Mouse (Mus musculus): ENCODE measurements around the gene Gm44511. TPM values are rescaled to one million over a fixed set of nuclear protein-coding genes. Genes with fewer than 3 reads are reported as not detected.
"Not testable (repeated sequence)": the region's sequence is repeated elsewhere in the genome, so short reads cannot be mapped to it uniquely, and the experiment has no call there.

Gm44511 gene
- polyA plus RNA-seq, 1 experiment from 2014 or later = not detected

DNA sequence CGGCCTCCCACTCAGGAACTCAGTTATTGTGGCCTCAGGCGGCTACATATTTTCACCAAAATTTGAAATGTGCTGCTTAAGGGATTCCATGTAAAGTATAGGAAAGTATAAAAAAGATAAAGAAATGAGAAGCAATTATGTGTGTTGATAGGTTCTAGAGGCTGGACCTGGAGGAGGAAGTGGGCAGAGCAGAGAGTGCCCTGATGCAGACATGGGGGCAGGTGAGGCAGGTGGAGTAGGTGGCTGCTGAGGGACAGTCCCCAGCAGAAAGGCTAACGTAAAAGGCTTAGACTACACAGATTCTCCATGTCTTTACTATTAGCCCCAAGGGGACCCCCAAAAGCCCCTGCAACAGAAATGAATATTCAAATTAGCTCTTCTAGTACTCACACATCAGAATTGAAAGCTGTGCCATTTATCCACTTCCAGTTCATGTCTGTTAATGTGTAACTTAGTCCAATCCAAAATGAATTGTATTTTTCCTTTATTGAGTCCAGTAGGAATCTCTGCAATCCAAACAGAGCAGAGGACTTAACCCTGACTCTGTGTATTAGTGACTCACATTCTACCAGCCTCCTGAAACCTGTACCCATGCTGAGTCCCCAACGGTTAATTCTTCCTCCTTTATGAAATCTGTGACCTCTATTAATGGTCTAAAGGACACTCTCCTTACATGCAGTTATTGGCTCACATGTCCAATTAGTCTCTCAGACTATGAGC lies 7.9 kb downstream of the Gm44511 start:
- Histone ChIP-seq H3K4me2 (ENCODE audit: low read length) (no peak overlapping the region), H3K27ac (replicated peaks; ENCODE audit: low read depth, low read length) (no peak overlapping the region), H3K9ac (replicated peaks; ENCODE audit: low read length) (no peak overlapping the region), H3K4me1 (ENCODE audit: control insufficient read depth, insufficient read depth, low read length) (no peaks in the 10 kb centered on the region), H3K9me3 (ENCODE audit: control insufficient read depth, low read length) (no peaks in the 10 kb centered on the region), H3K27me3 (ENCODE audit: control insufficient read depth, insufficient read depth, low read length) (no peaks in the 10 kb centered on the region), H3K4me3 (replicated peaks; ENCODE audit: low read depth, low read length) (no peak overlapping the region), H3K36me3 (ENCODE audit: control insufficient read depth, insufficient read depth, low read length) (no peaks in the 10 kb centered on the region)
- DNase-seq (no peak), ATAC-seq (ENCODE audit: low FRiP score, low TSS enrichment) (no peak)
- 80% methylated on average over 4 of the region's 4 CpGs for WGBS

DNA sequence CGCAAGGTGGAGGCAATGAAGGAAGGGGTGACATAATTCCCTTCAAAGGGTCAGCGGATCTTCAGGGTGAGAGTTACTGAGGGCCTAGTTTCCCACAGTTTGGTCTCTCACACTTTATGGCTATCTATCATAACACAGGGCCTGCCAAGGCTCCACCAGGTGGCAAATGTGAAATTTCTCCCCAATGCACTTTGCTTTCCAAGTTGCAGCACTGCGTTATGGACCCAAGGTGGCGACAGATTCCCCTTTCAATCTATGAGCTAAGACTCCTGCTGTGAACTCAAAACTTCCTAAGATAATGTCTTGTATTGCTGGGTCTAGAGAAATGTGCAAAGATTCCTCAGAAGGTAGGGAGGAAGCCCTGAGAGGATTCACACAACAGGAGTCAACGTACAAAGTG lies 17.6 kb downstream of the Gm44511 start:
- H3K9ac ChIP-seq (replicated peaks; ENCODE audit: low read length) = no peak overlapping the region
- H3K4me3 ChIP-seq (replicated peaks; ENCODE audit: low read depth, low read length) = no peak overlapping the region
- H3K4me1 ChIP-seq (ENCODE audit: control insufficient read depth, insufficient read depth, low read length) = no peaks in the 10 kb centered on the region
- 87% methylated on average over 5 of the region's 5 CpGs for WGBS
- H3K27ac ChIP-seq (replicated peaks; ENCODE audit: low read depth, low read length) = no peak overlapping the region
- DNase-seq = peak; percentile 68
- no peak for ATAC-seq (ENCODE audit: low FRiP score, low TSS enrichment)
- no peaks in the 10 kb centered on the region for H3K36me3 ChIP-seq (ENCODE audit: control insufficient read depth, insufficient read depth, low read length)
- no peaks in the 10 kb centered on the region for H3K27me3 ChIP-seq (ENCODE audit: control insufficient read depth, insufficient read depth, low read length)
- H3K9me3 ChIP-seq (ENCODE audit: control insufficient read depth, low read length) = no peaks in the 10 kb centered on the region
- no peak overlapping the region for H3K4me2 ChIP-seq (ENCODE audit: low read length)

DNA sequence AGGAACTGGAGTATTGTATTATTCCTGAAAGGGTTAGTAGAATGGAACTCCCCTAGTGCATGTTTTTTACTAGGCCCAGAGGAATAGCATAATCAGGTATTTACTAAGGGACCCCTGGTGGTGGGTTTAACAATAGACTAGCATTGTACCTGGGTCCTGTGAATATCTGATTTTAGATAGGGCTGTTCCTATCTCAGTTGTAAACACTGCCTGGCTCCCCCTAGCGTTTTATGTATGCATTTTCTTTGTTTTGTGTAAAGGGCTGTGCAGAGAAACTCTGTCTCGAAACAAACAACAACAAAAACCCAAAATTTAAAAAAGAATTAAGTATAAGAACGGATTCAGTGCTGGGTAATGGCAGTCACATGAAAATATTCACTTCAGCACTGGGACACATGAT lies 19.1 kb downstream of the Gm44511 start:
- Histone ChIP-seq H3K36me3 (ENCODE audit: control insufficient read depth, insufficient read depth, low read length) (no peaks in the 10 kb centered on the region), H3K27ac (replicated peaks; ENCODE audit: low read depth, low read length) (no peak overlapping the region), H3K9me3 (ENCODE audit: control insufficient read depth, low read length) (no peaks in the 10 kb centered on the region), H3K4me2 (ENCODE audit: low read length) (no peak overlapping the region), H3K27me3 (ENCODE audit: control insufficient read depth, insufficient read depth, low read length) (no peaks in the 10 kb centered on the region), H3K4me1 (ENCODE audit: control insufficient read depth, insufficient read depth, low read length) (no peaks in the 10 kb centered on the region), H3K9ac (replicated peaks; ENCODE audit: low read length) (no peak overlapping the region), H3K4me3 (replicated peaks; ENCODE audit: low read depth, low read length) (no peak overlapping the region)
- ATAC-seq (ENCODE audit: low FRiP score, low TSS enrichment) (no peak), DNase-seq (peak; percentile 31)
- 68% methylated on average over 3 of the region's 3 CpGs for WGBS

DNA sequence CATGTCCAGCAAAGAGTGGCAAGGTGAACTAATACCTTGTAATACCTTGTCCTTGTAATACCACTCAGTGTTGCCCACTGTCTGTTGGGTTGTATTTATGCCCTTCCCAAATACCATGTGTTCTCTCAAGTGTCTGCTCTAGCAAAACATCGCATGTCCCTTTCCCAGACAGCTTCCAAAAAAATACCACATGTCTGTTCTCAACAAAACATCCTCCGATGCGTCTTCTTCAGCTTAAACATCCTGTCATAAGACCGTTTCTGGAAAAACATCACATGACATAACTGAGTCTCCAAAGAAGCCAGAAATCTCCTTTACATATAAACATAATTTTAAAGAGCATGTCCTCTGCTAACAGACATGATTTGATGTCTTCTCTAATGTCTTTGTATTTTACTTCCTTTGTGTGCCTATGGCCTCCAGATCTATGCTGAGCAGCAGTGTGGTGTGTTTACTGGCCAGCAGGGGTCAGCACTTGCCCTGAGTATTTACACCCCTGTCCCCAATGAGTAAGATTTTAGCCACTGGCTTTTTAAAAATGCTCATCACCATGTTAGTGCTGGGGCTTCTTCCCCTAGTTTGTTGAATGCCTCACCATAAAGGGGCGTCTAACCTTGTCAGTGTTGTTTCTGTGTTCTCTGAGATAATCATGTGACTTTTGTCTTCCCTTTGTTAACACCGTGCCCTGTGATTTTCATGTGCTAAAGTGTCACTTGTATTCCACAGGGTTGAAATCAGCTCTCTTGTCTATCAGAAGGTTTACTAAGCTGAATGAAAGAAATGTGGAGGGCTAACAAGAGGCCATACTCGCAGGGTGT lies 21.1 kb downstream of the Gm44511 start:
- DNase-seq (peak; percentile 84), ATAC-seq (ENCODE audit: low FRiP score, low TSS enrichment) (peak; percentile 32; the same call in 1 of the 2 replicates)
- H3K4me2 ChIP-seq (ENCODE audit: low read length); H3K9ac ChIP-seq (replicated peaks; ENCODE audit: low read length); H3K9me3 ChIP-seq (ENCODE audit: control insufficient read depth, low read length); H3K36me3 ChIP-seq (ENCODE audit: control insufficient read depth, insufficient read depth, low read length); H3K4me1 ChIP-seq (ENCODE audit: control insufficient read depth, insufficient read depth, low read length); H3K4me3 ChIP-seq (replicated peaks; ENCODE audit: low read depth, low read length); H3K27me3 ChIP-seq (ENCODE audit: control insufficient read depth, insufficient read depth, low read length); H3K27ac ChIP-seq (replicated peaks; ENCODE audit: low read depth, low read length): not testable (repeated sequence)
- WGBS = 59% methylated on average over 7 of the region's 7 CpGs

- peak; percentile 96 for DNase-seq
- H3K27me3 ChIP-seq (ENCODE audit: control insufficient read depth, insufficient read depth, low read length) = no peaks in the 10 kb centered on the region
Measured at GRCm38 (mm10) chr6:128802999-128803857, 22.9 kb downstream of the Gm44511 start.

GRCm38 (mm10) chr6:128802557-128802956 lies 23.6 kb downstream of the Gm44511 start:
- peaks cover 9% of the 10 kb centered on the region; the same call in 1 of the 2 replicates for H3K4me1 ChIP-seq (ENCODE audit: control insufficient read depth, insufficient read depth, low read length)
- WGBS = 11% methylated on average over 10 of the region's 10 CpGs
- peak overlapping the region; percentile 39 for H3K4me3 ChIP-seq (replicated peaks; ENCODE audit: low read depth, low read length)
- H3K27ac ChIP-seq (replicated peaks; ENCODE audit: low read depth, low read length) = peak overlapping the region; percentile 83
- no peaks in the 10 kb centered on the region for H3K27me3 ChIP-seq (ENCODE audit: control insufficient read depth, insufficient read depth, low read length)
- H3K9ac ChIP-seq (replicated peaks; ENCODE audit: low read length) = peak overlapping the region; percentile 52
- no peaks in the 10 kb centered on the region for H3K36me3 ChIP-seq (ENCODE audit: control insufficient read depth, insufficient read depth, low read length)
- H3K4me2 ChIP-seq (ENCODE audit: low read length) = peak overlapping the region; percentile 60
- ATAC-seq (ENCODE audit: low FRiP score, low TSS enrichment) = peak; percentile 32
- DNase-seq = no peak
- H3K9me3 ChIP-seq (ENCODE audit: control insufficient read depth, low read length) = no peaks in the 10 kb centered on the region

More at GRCm38 (mm10) chr6:128802999-128803857, 22.9 kb downstream of the Gm44511 start:
- ATAC-seq (ENCODE audit: low FRiP score, low TSS enrichment) = peak; percentile 89
- H3K9me3 ChIP-seq (ENCODE audit: control insufficient read depth, low read length) = no peaks in the 10 kb centered on the region
- peak overlapping the region; percentile 60 for H3K4me2 ChIP-seq (ENCODE audit: low read length)
- H3K27ac ChIP-seq (replicated peaks; ENCODE audit: low read depth, low read length) = peak overlapping the region; percentile 83
- WGBS = 9% methylated on average over 26 of the region's 26 CpGs
- peak overlapping the region; percentile 39 for H3K4me3 ChIP-seq (replicated peaks; ENCODE audit: low read depth, low read length)
- no peaks in the 10 kb centered on the region for H3K36me3 ChIP-seq (ENCODE audit: control insufficient read depth, insufficient read depth, low read length)
- H3K4me1 ChIP-seq (ENCODE audit: control insufficient read depth, insufficient read depth, low read length) = peaks cover 2% of the 10 kb centered on the region; the same call in 1 of the 2 replicates
- peak overlapping the region; percentile 52; the same call in 1 of the 2 replicates for H3K9ac ChIP-seq (replicated peaks; ENCODE audit: low read length)

- H3K27me3 ChIP-seq (ENCODE audit: control insufficient read depth, insufficient read depth, low read length); H3K9me3 ChIP-seq (ENCODE audit: control insufficient read depth, low read length); H3K9ac ChIP-seq (replicated peaks; ENCODE audit: low read length); H3K4me3 ChIP-seq (replicated peaks; ENCODE audit: low read depth, low read length); ATAC-seq (ENCODE audit: low FRiP score, low TSS enrichment); H3K36me3 ChIP-seq (ENCODE audit: control insufficient read depth, insufficient read depth, low read length); DNase-seq: not testable (repeated sequence)
- Histone ChIP-seq H3K4me2 (ENCODE audit: low read length) (peak overlapping the region; percentile 19), H3K27ac (replicated peaks; ENCODE audit: low read depth, low read length) (0 out of 2 replicates have a peak overlapping the region, but pooled peaks have one; percentile 13), H3K4me1 (ENCODE audit: control insufficient read depth, insufficient read depth, low read length) (peaks cover 10% of the 10 kb centered on the region; the same call in 1 of the 2 replicates)
- WGBS = 73% methylated on average over 5 of the region's 5 CpGs
Measured at GRCm38 (mm10) chr6:128800696-128801095, 25.4 kb downstream of the Gm44511 start.

DNA sequence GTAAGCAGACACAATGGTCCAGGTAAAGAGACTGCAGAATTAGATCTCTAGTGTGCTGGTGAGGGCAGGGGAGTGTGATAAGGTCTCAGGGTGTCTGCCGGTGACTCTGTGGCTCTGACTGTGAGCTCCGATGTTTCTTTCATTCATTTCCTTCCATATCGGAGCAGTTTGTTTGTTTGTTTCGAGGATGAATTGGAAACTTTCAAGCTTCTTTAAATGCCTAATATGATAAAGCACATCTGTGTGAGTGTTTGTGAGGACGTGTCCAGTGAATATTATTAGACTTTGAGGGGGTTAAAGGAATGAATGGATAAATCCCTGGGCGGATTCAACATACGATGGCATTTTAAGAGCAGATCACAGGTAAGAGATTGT lies 26.2 kb downstream of the Gm44511 start:
- Histone ChIP-seq H3K27ac (replicated peaks; ENCODE audit: low read depth, low read length) (peak overlapping the region; percentile 86), H3K27me3 (ENCODE audit: control insufficient read depth, insufficient read depth, low read length) (no peaks in the 10 kb centered on the region), H3K4me2 (ENCODE audit: low read length) (peak overlapping the region; percentile 49), H3K9ac (replicated peaks; ENCODE audit: low read length) (peak overlapping the region; percentile 64), H3K36me3 (ENCODE audit: control insufficient read depth, insufficient read depth, low read length) (no peaks in the 10 kb centered on the region), H3K9me3 (ENCODE audit: control insufficient read depth, low read length) (no peaks in the 10 kb centered on the region), H3K4me3 (replicated peaks; ENCODE audit: low read depth, low read length) (peak overlapping the region; percentile 54), H3K4me1 (ENCODE audit: control insufficient read depth, insufficient read depth, low read length) (peaks cover 10% of the 10 kb centered on the region; the same call in 1 of the 2 replicates)
- ATAC-seq (ENCODE audit: low FRiP score, low TSS enrichment) (no peak), DNase-seq (peak; percentile 49)
- 23% methylated on average over 7 of the region's 7 CpGs for WGBS

Measured in midbrain, embryonic 14.5 days (tissue).